Mouse (Mus musculus) olfactory bulb, adult 2 months (tissue): Measurements from ENCODE around the gene Ccdc126. TPM values are rescaled to one million over a fixed set of nuclear protein-coding genes. Genes with fewer than 3 reads are reported as not detected.

Experiments used
- H3K27ac ChIP-seq: fragments of 200-500 bp; 2 replicates; pipeline ENCODE4 v1.5.1; 2012; ENCODE audit warnings: low read depth, low read length; ENCODE audit not compliant: insufficient read depth
- H3K4me1 ChIP-seq: fragments of 200-500 bp; 2 replicates; pipeline ENCODE4 v1.6.1; 2012; ENCODE audit warnings: low read length; ENCODE audit not compliant: control insufficient read depth, insufficient read depth
- H3K4me3 ChIP-seq: fragments of 200-500 bp; 2 replicates; pipeline ENCODE4 v1.5.1; 2012; ENCODE audit warnings: mild to moderate bottlenecking, low read depth, low read length, moderate library complexity; ENCODE audit not compliant: insufficient read depth
- CTCF ChIP-seq: fragments of 200-500 bp; IDR thresholded peaks from 2 replicates; pipeline ENCODE4 v1.5.1; 2012; ENCODE audit warnings: low read depth, mild to moderate bottlenecking, low read length, moderate library complexity; ENCODE audit not compliant: insufficient read depth
- POLR2A ChIP-seq: fragments of 200-500 bp; IDR thresholded peaks from 2 replicates; pipeline ENCODE4 v1.6.1; 2012; ENCODE audit warnings: mild to moderate bottlenecking, low read depth, low read length, moderate library complexity; ENCODE audit not compliant: insufficient read depth
- WGBS: fragments of 180-500 bp; shearing (Covaris S2); methylation state at CpG from one replicate; pipeline ENCODE4 v1.1.7; 2018; 5-methylcytosine and 5-hydroxymethylcytosine counted together
- polyA plus RNA-seq: library from polyadenylated mRNA; stranded (reverse); fragments of >200 nt; gene quantifications from 2 replicates; pipeline ENCODE4 v1.2.4, GENCODE M21; 2012; ENCODE audit warnings: low replicate concordance; ENCODE audit not compliant: missing spikeins, insufficient read depth, insufficient read length

Ccdc126 gene
- polyA plus RNA-seq, 1 experiment = not detected

DNA sequence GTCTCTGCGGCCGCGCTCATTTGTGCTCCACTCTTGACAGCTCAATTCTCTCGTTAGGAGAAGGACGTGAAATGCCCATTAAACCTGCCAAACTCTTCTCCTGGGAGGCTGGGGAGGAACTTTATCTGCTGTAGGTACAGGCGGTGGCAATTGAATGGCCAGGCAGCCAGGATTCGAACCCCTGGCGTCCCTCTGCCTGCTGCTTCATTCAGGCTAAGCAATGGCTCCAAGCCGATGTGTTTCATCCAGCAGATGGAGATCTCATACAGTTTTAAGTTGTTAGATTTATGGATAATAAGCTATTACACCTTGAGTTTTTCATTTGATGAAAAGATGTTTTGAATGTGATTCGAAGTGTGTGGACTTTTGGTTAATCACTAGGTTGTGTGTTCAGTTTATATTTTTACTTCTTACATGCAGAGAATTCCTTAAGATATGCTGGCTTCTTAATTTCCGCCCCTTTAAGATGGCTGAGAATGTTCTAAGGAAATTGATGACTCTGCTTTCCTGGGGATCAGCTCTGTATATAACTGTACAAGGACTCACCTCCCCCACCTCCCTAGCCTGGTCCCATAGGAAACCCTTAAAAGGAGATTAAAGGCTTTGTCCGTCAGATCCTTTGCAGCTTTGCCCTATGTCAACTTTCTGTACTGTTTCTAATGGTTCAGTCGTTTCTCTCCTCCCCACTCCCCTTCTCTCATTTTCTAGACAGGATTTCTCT is 681 bp downstream of the Ccdc126 start:
- WGBS = 9% methylated on average over 13 of the region's 13 CpGs
- TF ChIP-seq POLR2A (no peak), CTCF (no peak)
- Histone ChIP-seq H3K4me1 (peaks cover 2% of the 10 kb centered on the region; the same call in 1 of the 2 replicates), H3K4me3 (peak overlapping the region; percentile 100), H3K27ac (peak overlapping the region; percentile 78; the same call in 1 of the 2 replicates)

DNA sequence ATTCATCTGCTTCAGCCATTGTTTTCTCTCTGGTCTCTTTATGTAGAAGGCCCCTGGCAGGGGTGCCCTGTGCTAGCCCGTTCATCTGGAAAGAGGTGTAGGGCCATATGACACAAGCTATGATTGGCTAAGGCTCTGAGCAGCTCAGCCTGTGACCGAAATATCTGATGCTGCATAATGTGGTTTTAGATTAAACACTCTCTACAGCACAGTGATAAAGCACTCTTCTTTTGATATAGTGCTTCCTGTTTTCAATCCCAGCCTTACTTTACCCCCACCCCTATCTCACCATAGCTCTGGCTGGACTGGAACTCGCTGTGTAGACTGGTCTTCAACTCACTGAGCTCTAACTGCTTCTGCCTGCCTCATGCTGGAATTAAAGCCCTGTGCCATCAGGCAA is 2.3 kb downstream of the Ccdc126 start:
- Histone ChIP-seq H3K27ac (no peak overlapping the region), H3K4me1 (peaks cover 2% of the 10 kb centered on the region; the same call in 1 of the 2 replicates), H3K4me3 (no peak overlapping the region)
- 90% methylated on average over 3 of the region's 3 CpGs for WGBS
- no peak for TF ChIP-seq CTCF
- TF ChIP-seq POLR2A = no peak

GRCm38 (mm10) chr6:49322056-49322455 is 3.0 kb downstream of the Ccdc126 start:
- Histone ChIP-seq H3K27ac (no peak overlapping the region), H3K4me1 (peaks cover 2% of the 10 kb centered on the region; the same call in 1 of the 2 replicates), H3K4me3 (no peak overlapping the region)
- TF ChIP-seq POLR2A = no peak
- TF ChIP-seq CTCF = no peak

DNA sequence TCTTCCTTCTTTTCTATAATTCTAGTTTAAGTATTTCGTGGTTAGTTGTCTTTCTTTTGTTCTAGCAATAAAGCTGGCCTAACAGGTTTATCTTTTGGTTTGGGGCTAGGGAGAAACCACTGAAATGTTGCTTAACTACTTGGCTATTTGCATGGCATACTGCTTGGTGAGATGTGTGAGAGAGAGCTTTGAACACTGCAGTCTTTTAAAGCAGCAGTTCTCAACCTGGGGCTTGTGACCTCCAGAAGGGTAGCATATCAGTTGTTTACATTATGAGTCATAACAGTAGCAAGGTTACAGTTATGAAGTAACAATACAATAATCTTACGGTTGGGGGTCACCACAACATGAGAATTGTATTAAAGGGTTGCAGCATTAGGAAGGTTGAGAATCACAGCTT is 3.9 kb downstream of the Ccdc126 start:
- H3K4me3 ChIP-seq = no peak overlapping the region
- H3K4me1 ChIP-seq = peaks cover 2% of the 10 kb centered on the region; the same call in 1 of the 2 replicates
- TF ChIP-seq POLR2A = no peak
- no peak for TF ChIP-seq CTCF
- H3K27ac ChIP-seq = no peak overlapping the region
- WGBS = 70% methylated on average over 2 of the region's 2 CpGs

- H3K4me1 ChIP-seq = peaks cover 2% of the 10 kb centered on the region; the same call in 1 of the 2 replicates
- H3K27ac ChIP-seq = no peak overlapping the region
- 75% methylated on average over 2 of the region's 2 CpGs for WGBS
- no peak overlapping the region for H3K4me3 ChIP-seq
- no peak for TF ChIP-seq CTCF
- no peak for TF ChIP-seq POLR2A
These were observed 5.5 kb downstream of the Ccdc126 start for GRCm38 (mm10) chr6:49324528-49324927.

DNA sequence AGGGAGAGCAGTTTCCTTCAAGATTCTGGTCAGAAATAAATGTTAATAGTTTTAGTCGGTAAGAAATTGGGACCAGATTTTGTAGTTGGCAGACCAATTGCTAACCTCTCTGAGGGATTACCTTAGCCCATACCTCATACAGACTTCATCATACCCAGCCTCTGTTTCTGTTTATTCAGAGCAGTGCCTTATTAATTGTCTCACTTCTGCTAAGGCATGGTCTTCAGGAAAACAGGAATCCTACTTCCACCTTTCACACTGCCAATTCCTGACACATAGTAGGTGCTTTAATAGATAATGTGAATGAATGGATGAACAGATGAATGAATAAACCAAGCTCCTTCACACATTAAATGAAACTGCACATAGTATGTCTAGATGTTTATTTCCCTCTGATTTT is 6.2 kb downstream of the Ccdc126 start:
- H3K4me3 ChIP-seq = no peak overlapping the region
- TF ChIP-seq POLR2A = no peak
- no peak for TF ChIP-seq CTCF
- H3K4me1 ChIP-seq = peaks cover under 1% of the 10 kb centered on the region; the same call in 1 of the 2 replicates
- H3K27ac ChIP-seq = no peak overlapping the region
- 87% methylated on average over 1 of the region's 1 CpGs for WGBS

- Histone ChIP-seq H3K27ac (no peak overlapping the region), H3K4me3 (no peak overlapping the region), H3K4me1 (no peaks in the 10 kb centered on the region)
- TF ChIP-seq CTCF = no peak
- TF ChIP-seq POLR2A = no peak
- WGBS = 77% methylated on average over 3 of the region's 3 CpGs
These were observed 7.8 kb downstream of the Ccdc126 start for GRCm38 (mm10) chr6:49326846-49327245.

DNA sequence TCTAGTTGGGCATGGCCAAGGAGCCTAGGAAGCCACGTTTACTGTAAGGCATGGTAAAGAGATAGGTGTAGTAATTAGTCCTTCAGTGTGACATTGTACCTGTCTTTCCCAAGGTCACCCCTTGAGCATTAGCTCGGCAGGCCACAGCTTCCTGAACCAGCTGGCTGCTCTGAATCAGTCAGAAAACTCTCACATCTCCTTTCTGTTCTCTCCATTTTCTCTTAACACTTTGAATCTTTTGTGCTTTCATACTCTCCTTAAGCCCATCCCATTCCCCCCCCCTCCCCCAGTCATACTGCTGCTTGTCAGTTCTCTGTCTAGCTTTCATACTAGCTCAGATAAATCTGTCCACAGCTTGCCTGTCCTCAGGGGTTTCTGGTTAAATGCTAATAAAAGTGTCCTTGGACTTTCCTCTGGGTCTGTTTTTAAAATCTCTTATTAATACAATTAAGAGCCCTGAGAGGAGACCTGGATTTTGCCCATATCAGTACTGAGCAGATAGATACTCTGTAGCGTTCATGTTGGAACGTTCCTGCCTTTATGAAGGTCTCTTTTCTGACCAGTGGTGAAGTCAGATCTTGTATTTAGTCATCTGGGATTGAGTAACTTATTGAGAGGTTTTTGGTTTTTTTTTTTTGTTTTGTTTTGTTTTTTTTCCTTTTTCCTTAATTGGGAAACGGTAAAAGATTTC is 12.4 kb downstream of the Ccdc126 start:
- no peak overlapping the region for H3K4me3 ChIP-seq
- H3K4me1 ChIP-seq = no peaks in the 10 kb centered on the region
- no peak for TF ChIP-seq POLR2A
- TF ChIP-seq CTCF = no peak
- WGBS = 73% methylated on average over 5 of the region's 5 CpGs
- H3K27ac ChIP-seq = no peak overlapping the region

- WGBS = 66% methylated on average over 13 of the region's 13 CpGs
These were observed 12.9 kb downstream of the Ccdc126 start for GRCm38 (mm10) chr6:49332060-49332370.

More at GRCm38 (mm10) chr6:49332060-49332370, 12.9 kb downstream of the Ccdc126 start:
- Histone ChIP-seq H3K27ac (no peak overlapping the region), H3K4me1 (no peaks in the 10 kb centered on the region), H3K4me3 (no peak overlapping the region)
- TF ChIP-seq POLR2A (no peak), CTCF (no peak)
